Mouse (Mus musculus) embryonic facial prominence, embryonic 14.5 days (tissue): ENCODE measurements around the gene Obsl1. TPM values are rescaled to one million over a fixed set of nuclear protein-coding genes. Genes with fewer than 3 reads are reported as not detected.

Experiments
- ATAC-seq: fragments of 200-750 bp; cut with Nextera tagmentation; 2 replicates; pipeline ENCODE4 v1.8.0; 2017; ENCODE audit warnings: low read depth, moderate number of reproducible peaks, moderate TSS enrichment
- DNase-seq: peaks from one replicate; pipeline ENCODE4 v3.0.0-alpha.2; 2015; ENCODE audit warnings: low spot score
- H3K27ac ChIP-seq: fragments of 300-500 bp; sonication (generic); replicated peaks from 2 replicates; pipeline ENCODE4 v1.5.1; 2014; ENCODE audit warnings: low read depth, mild to moderate bottlenecking, low read length, moderate library complexity
- H3K27me3 ChIP-seq: fragments of 300-500 bp; sonication (generic); replicated peaks from 2 replicates; pipeline ENCODE4 v1.6.1; 2014; ENCODE audit warnings: low read length; ENCODE audit not compliant: control insufficient read depth, insufficient read depth
- H3K36me3 ChIP-seq: fragments of 300-500 bp; sonication (generic); 2 replicates; pipeline ENCODE4 v1.6.1; 2014; ENCODE audit warnings: low read length, mixed read lengths; ENCODE audit not compliant: control insufficient read depth, insufficient read depth
- H3K4me1 ChIP-seq: fragments of 300-500 bp; sonication (generic); 2 replicates; pipeline ENCODE4 v1.6.1; 2014; ENCODE audit warnings: antibody characterized with exemption, low read length; ENCODE audit not compliant: control insufficient read depth, insufficient read depth
- H3K4me2 ChIP-seq: fragments of 300-500 bp; sonication (generic); 2 replicates; pipeline ENCODE4 v1.6.1; 2014; ENCODE audit warnings: low read depth, mild to moderate bottlenecking, low read length, moderate library complexity, mixed read lengths
- H3K4me3 ChIP-seq: fragments of 300-500 bp; sonication (generic); 2 replicates; pipeline ENCODE4 v1.5.1; 2014; ENCODE audit warnings: low read depth, mild to moderate bottlenecking, low read length
- H3K9ac ChIP-seq: fragments of 300-500 bp; sonication (generic); 2 replicates; pipeline ENCODE4 v1.6.1; 2014; ENCODE audit warnings: low read depth, mild to moderate bottlenecking, low read length, moderate library complexity, mixed read lengths
- H3K9me3 ChIP-seq: fragments of 300-500 bp; sonication (generic); 2 replicates; pipeline ENCODE4 v1.6.1; 2016; ENCODE audit warnings: low read length; ENCODE audit not compliant: control insufficient read depth
- WGBS: fragments of 180-500 bp; shearing (Covaris S2); extraction: QIAGEN DNeasy Blood & Tissue Kit; methylation state at CpG from one replicate; pipeline ENCODE4 v1.1.7; 2014; 5-methylcytosine and 5-hydroxymethylcytosine counted together
- polyA plus RNA-seq: library from polyadenylated mRNA; unstranded; fragments of >200 nt; fragmentation: Nextera tagmentation; extraction: Ambion mirVana; gene quantifications from 2 replicates; pipeline ENCODE4 v1.2.1, GENCODE M21; 2014

Obsl1 gene
- polyA plus RNA-seq, 1 experiment from 2014 or later, result 98.7 TPM

DNA sequence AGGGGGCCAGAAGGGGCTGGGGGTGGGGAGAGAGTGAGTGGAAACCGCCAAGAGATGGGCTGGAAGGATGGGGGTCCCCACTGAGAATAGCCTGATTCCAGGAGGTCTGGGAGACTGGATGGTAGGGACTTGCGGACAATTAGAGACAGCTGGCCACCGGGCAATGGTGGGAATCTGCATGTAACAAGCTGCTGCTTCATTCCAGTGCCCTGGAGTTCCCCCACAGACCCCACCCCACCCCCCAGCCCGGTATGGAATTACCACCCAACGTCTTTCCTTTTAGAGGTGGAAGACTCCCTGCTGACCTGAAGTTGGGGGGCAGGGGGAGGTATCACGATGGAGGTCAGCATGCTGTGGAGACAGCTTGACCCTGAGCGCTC lies 58.2 kb downstream of the Obsl1 start:
- WGBS, result 2% methylated on average over 6 of the region's 7 CpGs
- no peak overlapping the region for H3K4me3 ChIP-seq
- H3K27ac ChIP-seq, result no peak overlapping the region
- H3K9ac ChIP-seq, result 0 out of 2 replicates have a peak overlapping the region, but pooled peaks have one; percentile 15
- ATAC-seq (no peak; the same call in 1 of the 2 replicates), DNase-seq (peak; percentile 52)
- H3K9me3 ChIP-seq, result no peaks in the 10 kb centered on the region
- peaks cover 74% of the 10 kb centered on the region for H3K27me3 ChIP-seq
- no peaks in the 10 kb centered on the region for H3K36me3 ChIP-seq
- H3K4me2 ChIP-seq, result peak overlapping the region; percentile 39; the same call in 1 of the 2 replicates
- H3K4me1 ChIP-seq, result peaks cover 56% of the 10 kb centered on the region

DNA sequence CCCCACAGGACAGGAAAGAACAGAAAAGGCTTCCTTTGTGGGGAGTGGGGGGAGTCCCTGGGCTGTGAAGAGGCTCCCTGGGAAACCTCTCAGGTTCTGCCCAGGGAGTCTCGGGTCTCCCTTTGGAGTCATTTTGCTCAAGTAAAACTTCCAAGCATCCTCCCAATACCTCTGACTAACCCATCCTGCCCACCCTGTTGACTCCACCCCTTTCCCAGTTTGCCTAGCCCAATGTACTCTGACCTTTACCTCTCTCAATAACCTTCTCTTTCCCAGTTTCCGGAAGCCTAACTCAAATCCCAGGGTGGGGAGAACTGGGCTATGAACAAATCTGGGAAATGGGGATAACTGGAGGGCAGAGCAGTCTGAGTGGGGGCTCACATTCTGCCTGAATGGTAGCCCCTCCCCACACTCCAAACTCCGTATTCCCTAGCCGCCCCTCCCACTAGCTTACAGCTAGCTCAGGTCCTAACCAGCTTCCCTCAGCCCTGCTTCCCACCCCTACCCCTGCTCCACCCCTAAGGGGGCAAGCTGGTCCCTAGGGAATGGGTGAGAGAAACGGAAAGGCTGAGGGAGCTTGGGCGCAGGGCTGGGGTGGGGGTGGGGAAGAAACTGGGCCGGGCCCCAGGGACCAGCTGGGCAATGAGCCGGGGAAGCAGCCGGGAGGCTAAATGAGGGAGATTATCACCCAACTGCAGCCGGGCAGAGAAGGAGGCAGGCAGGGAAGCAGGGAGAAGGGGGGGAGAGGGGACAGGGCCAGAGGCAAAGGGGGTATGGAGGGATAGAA lies 58.8 kb downstream of the Obsl1 start:
- H3K36me3 ChIP-seq, result peaks cover 3% of the 10 kb centered on the region; the same call in 1 of the 2 replicates
- H3K4me2 ChIP-seq, result peak overlapping the region; percentile 39
- H3K4me1 ChIP-seq, result peaks cover 57% of the 10 kb centered on the region
- 0 out of 2 replicates have a peak overlapping the region, but pooled peaks have one; percentile 15 for H3K9ac ChIP-seq
- WGBS, result 5% methylated on average over 10 of the region's 10 CpGs
- no peak overlapping the region for H3K27ac ChIP-seq
- no peaks in the 10 kb centered on the region for H3K9me3 ChIP-seq
- DNase-seq, result peak; percentile 39
- H3K4me3 ChIP-seq, result no peak overlapping the region
- peaks cover 71% of the 10 kb centered on the region for H3K27me3 ChIP-seq
- peak; percentile 23 for ATAC-seq

DNA sequence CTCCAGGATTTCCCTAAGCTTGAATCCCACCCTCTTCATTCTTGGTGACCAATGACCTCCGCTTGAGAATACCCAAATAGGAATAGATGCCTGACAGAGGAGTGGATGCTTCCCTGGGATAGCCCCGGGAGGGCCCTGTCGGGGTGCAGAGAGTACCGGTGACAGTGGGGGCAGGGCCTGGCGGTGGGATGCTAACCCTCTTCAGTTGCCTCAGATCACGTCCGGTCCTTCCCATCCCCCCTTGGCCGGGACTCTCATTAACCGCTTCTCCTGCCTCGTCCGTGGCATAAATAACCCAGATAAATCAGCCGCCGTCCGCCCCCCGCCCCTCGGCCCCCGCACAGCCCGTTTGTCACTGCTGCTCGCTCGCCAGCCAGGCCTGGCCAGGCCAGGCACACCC lies 59.6 kb downstream of the Obsl1 start:
- no peaks in the 10 kb centered on the region for H3K9me3 ChIP-seq
- H3K4me1 ChIP-seq, result peaks cover 57% of the 10 kb centered on the region
- no peak for DNase-seq
- ATAC-seq, result no peak
- H3K4me3 ChIP-seq, result no peak overlapping the region
- H3K9ac ChIP-seq, result no peak overlapping the region
- H3K36me3 ChIP-seq, result peaks cover 11% of the 10 kb centered on the region
- WGBS, result 6% methylated on average over 17 of the region's 20 CpGs
- 0 out of 2 replicates have a peak overlapping the region, but pooled peaks have one; percentile 3 for H3K4me2 ChIP-seq
- no peak overlapping the region for H3K27ac ChIP-seq
- H3K27me3 ChIP-seq, result peaks cover 63% of the 10 kb centered on the region

DNA sequence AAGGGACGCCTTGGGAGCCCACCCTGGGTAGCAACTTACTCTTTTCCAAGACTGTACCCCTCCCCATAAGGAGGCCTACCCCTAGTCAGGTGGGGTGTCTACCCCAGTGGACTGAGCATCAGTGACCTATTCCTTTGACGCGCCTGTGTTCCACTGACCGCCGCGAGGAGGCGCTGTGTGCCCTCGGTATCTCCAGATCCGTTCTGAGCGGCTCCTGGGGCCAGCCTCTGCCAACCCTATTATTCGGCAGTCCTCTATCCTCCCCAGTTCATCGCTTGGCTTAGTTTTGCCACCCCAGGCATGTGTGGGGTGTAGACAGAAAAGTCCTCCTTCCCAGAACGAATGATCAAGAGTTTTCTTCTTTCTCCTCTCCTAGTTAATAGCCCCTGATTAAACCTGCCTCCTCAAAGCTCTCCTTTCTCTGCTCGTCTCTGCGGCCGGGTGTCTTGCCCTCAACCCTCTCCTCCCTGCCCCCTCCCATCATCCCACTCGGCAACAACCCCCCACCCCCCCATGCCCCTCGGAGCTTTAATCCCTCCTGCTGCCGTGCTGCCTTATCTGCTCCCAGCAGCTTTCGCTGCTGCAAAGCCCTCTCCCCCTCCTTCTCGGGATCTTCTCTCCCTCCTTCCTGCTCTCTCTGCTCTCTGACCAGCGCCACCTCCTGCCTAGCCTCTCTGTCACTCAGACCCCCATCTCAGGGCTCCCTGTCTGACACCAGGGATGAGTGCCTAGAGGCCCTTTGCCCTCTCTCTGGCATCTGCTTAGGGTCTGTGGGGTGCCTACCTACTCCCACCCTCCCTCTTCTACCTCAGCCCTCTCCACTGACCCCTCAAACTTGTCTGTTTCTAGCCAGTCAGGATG lies 60.3 kb downstream of the Obsl1 start:
- H3K9ac ChIP-seq, result no peak overlapping the region
- no peaks in the 10 kb centered on the region for H3K9me3 ChIP-seq
- H3K36me3 ChIP-seq, result peaks cover 13% of the 10 kb centered on the region
- no peak overlapping the region for H3K27ac ChIP-seq
- no peak overlapping the region for H3K4me3 ChIP-seq
- H3K4me2 ChIP-seq, result peak overlapping the region; percentile 38
- DNase-seq, result peak; percentile 65
- WGBS, result 2% methylated on average over 22 of the region's 22 CpGs
- H3K27me3 ChIP-seq, result peaks cover 56% of the 10 kb centered on the region
- ATAC-seq, result peak; percentile 24
- H3K4me1 ChIP-seq, result peaks cover 57% of the 10 kb centered on the region

DNA sequence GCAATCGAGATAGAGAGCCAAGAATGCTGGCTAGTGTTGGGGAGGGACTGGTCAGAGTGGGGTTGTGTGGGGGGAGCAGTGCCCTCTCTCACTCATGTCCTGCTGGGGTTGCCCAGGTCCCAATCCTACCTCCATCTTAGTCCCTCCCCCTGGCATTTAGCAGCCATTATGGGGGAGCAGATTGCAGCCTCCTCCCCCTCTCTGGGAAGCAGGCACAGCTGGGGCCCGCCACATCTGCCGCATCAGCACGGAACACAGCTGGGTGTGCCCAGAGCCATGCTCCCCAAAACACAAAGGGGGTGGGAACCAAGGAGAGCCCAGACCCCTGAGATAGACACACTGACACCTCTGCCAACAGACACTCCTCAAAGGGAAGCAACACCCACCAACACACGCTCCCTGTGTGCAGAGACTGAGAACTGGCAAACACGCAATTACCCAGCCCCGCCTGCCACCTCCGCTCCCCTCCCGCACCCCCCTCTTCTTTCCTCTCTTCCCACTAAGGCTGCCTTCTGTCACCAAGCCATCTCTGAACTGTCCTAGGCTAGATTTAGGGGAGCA lies 61.0 kb downstream of the Obsl1 start:
- Histone ChIP-seq H3K27me3 (peaks cover 48% of the 10 kb centered on the region), H3K9ac (no peak overlapping the region), H3K27ac (no peak overlapping the region), H3K9me3 (no peaks in the 10 kb centered on the region), H3K4me3 (no peak overlapping the region), H3K4me2 (peak overlapping the region; percentile 38), H3K36me3 (peaks cover 19% of the 10 kb centered on the region), H3K4me1 (peaks cover 51% of the 10 kb centered on the region)
- DNase-seq, result no peak
- no peak for ATAC-seq
- 19% methylated on average over 5 of the region's 9 CpGs for WGBS

DNA sequence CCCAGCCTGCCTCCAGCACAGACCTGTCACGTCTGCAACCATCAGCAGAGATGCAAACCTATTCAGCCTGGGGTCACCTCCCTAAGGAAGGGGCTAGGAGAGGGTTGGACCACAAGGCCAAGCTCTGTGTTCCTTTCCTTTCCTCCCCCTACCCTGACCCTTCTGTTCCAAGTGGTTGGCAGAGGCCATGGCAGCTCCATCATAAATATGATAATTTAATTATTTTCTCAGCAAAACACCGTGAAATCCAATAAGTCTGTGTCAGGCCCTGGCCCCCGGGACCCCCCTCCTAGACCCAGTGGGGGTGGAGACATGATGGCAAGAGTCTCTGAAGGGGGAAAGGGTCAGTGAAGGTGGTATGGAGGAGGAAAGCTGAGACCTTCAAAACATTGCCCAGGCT lies 62.0 kb downstream of the Obsl1 start:
- no peak overlapping the region for H3K4me3 ChIP-seq
- H3K36me3 ChIP-seq, result peaks cover 19% of the 10 kb centered on the region
- H3K4me1 ChIP-seq, result peaks cover 45% of the 10 kb centered on the region
- DNase-seq (no peak), ATAC-seq (no peak)
- no peaks in the 10 kb centered on the region for H3K9me3 ChIP-seq
- no peak overlapping the region for H3K27ac ChIP-seq
- H3K27me3 ChIP-seq, result peaks cover 38% of the 10 kb centered on the region
- H3K4me2 ChIP-seq, result no peak overlapping the region
- no peak overlapping the region for H3K9ac ChIP-seq
- 22% methylated on average over 3 of the region's 3 CpGs for WGBS

DNA sequence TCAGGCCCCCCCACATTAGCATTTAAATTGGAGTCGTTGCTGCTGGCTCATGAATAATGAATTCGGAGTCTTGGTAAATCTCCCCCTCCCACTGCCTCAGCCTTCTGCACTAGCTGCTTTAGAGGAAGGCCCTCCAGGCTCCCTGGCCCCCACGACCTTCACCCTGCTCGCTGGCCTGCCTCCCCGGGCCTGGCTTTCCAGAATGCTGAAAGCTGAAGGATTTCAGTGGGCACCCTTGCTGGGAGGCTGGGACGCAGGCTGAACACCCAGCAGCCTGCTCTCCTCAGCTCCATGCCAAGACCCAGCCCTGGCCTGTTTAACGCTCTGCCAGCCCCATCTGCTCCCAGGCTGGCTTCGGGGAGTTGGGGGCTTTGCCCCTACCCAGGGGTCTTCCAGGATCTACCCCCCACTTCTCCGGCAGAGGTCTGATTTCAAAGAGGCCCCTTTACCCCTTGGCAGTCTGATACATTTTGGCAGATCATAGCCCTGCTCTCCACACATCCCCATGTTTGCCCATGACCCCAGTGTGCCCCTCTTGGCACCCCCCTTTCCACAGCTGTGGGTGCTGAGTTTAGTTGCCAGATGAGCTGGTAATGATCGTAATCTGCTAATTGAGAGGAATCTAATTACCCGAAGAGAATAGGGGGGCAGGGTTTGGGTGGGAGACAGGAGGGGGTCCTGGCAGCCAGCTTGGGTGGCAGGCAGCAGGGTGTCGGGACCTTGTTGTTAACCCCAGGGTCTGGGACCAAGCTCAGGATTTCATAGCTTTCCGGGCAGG lies 62.8 kb downstream of the Obsl1 start:
- no peak for DNase-seq
- Histone ChIP-seq H3K4me1 (peaks cover 38% of the 10 kb centered on the region), H3K27ac (no peak overlapping the region)

DNA sequence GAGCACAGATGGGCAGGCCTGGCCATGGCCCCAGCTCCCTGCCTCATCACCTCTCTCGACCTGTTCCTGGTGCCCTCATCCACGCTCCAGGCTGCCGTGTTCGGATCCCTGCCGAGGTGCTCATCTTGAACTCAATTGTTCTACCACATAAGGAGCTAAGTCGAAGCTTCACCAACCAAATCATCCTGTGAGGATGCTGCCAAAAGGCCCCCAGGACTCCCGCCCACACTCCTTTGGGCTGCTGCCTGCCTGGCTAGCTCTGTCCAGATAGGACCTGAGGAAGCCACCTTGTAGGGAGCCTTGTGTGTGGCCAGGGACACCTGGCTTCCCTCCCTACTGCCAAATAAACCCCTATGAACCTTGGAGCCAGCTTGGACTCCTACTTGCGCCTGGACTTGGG lies 63.4 kb downstream of the Obsl1 start:
- WGBS, result 52% methylated on average over 8 of the region's 8 CpGs
- no peak for ATAC-seq

More for the DNA sequence above, 62.8 kb downstream of the Obsl1 start:
- H3K9me3 ChIP-seq, result no peaks in the 10 kb centered on the region
- WGBS, result 29% methylated on average over 13 of the region's 13 CpGs
- H3K4me3 ChIP-seq, result no peak overlapping the region
- H3K27me3 ChIP-seq, result peaks cover 32% of the 10 kb centered on the region
- H3K36me3 ChIP-seq, result peaks cover 23% of the 10 kb centered on the region
- H3K4me2 ChIP-seq, result no peak overlapping the region
- no peak for ATAC-seq
- no peak overlapping the region for H3K9ac ChIP-seq

More for the DNA sequence above, 63.4 kb downstream of the Obsl1 start:
- H3K9ac ChIP-seq, result no peak overlapping the region
- no peaks in the 10 kb centered on the region for H3K9me3 ChIP-seq
- H3K4me3 ChIP-seq, result no peak overlapping the region
- H3K27me3 ChIP-seq, result peaks cover 26% of the 10 kb centered on the region
- H3K4me2 ChIP-seq, result no peak overlapping the region
- H3K27ac ChIP-seq, result no peak overlapping the region
- peaks cover 32% of the 10 kb centered on the region for H3K4me1 ChIP-seq
- peaks cover 23% of the 10 kb centered on the region for H3K36me3 ChIP-seq
- DNase-seq, result no peak
